Mouse (Mus musculus): ENCODE data around the gene Vps52. TPM values are rescaled to one million over a fixed set of nuclear protein-coding genes. Genes with fewer than 3 reads are reported as not detected.
A peak's percentile ranks its signal among the peaks of the same experiment; 100 is the strongest.
"Not testable (repeated sequence)": the region's sequence is repeated elsewhere in the genome, so short reads cannot be mapped to it uniquely, and the experiment has no call there.

Vps52 gene
- total and polyA plus RNA-seq, 3 experiments, result 34.3 to 73.6 (median 39.9) TPM

DNA sequence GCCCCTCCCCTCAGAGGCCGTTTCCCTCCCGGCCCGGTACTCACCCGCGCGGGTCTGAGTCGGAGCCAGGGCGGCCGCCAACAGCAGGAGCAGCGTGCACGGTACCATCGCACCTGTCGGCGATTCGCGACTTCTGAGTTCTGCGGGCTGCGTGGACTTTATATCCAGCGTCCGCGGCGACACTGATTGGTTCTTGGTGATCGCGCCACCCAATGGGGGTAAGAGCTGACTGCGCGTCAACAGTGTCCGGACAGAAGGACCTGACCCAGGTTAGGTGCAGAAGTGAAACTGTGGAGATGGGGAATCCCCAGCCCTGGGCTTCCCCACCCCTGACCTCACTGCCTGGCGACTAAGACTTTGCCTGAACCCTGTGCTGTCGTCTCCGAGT lies 44.5 kb downstream of the Vps52 start, which contains the start of gene H2-K1:
Gene H2-K1 (minus strand): TSS at position 198 of the 388 bp plus-strand sequence.
- peak; percentile 97 for DNase-seq (ENCODE audit: extremely low read depth)
- Histone ChIP-seq H3K4me1 (ENCODE audit: control insufficient read depth in 1 of 2, insufficient read depth in 2 of 2) (peaks cover 16 to 31% of the 10 kb centered on the region in 2 experiments), H3K9ac (ENCODE audit: insufficient read depth, low read depth) (peak within 1 kb of the TSS; percentile 100), H3K4me3 (replicated peaks in 1 of 3; ENCODE audit: low read depth in 2 of 3, low read length in 2 of 3, poor library complexity in 1 of 3) (peak within 1 kb of the TSS; percentile 66 to 99 (median 71)), H3K36me3 (replicated peaks in 1 of 2; ENCODE audit: control insufficient read depth in 1 of 2, insufficient read depth in 1 of 2, low read length in 1 of 2) (peaks cover 31 to 33% of the 10 kb centered on the region in 2 experiments), H3K79me2 (replicated peaks; ENCODE audit: control insufficient read depth, extremely low read depth, insufficient read depth, poor library complexity, severe bottlenecking) (peaks cover 23% of the 10 kb centered on the region), H3K27me3 (replicated peaks) (no peaks in the 10 kb centered on the region), H3K4me2 (ENCODE audit: insufficient read depth, low read depth, poor library complexity, severe bottlenecking) (peak within 1 kb of the TSS; percentile 74; the same call in 1 of the 2 replicates), H3K9me3 (replicated peaks; ENCODE audit: low read length) (no peaks in the 10 kb centered on the region), H3K27ac (ENCODE audit: insufficient read depth, low read depth) (peak within 1 kb of the TSS; percentile 69)
- in situ Hi-C loops (cut with MboI; ENCODE audit: low pct_ligation_motif_present, low pct_unique_long_range_greater_than_20kb, low sequenced_read_pairs) (loop anchor here (5.0 kb wide), 1 partner anchor 1262 kb away; the partner anchor contains the start of gene H2-D1), dilution Hi-C loops (cut with MboI; ENCODE audit: extremely low pct_ligation_motif_present, extremely low pct_unique_long_range_greater_than_20kb, low sequenced_read_pairs) (no loop called here)
- no peak for TF ChIP-seq JUN (IDR thresholded peaks at IDR 0.05; ENCODE audit: insufficient read depth, low read depth, low read length)
- TF ChIP-seq POLR2A (IDR thresholded peaks at IDR 0.05; ENCODE audit: low read depth, low read length), result peak; percentile 92
- no peak for TF ChIP-seq MAFK (IDR thresholded peaks at IDR 0.05; ENCODE audit: insufficient replicate concordance, low read length)
- peak; percentile 65 for TF ChIP-seq ETS1 (conservative IDR thresholded peaks at IDR 0.05; ENCODE audit: low read depth, low read length)
- no peak for TF ChIP-seq GABPA (IDR thresholded peaks at IDR 0.05; ENCODE audit: insufficient replicate concordance, low read depth, low read length)
- TF ChIP-seq MXI1 (IDR thresholded peaks at IDR 0.05; ENCODE audit: low read depth, low read length), result 0 out of 2 replicates have a peak, but pooled peaks have one; percentile 21
- TF ChIP-seq RAD21 (IDR thresholded peaks at IDR 0.05; ENCODE audit: low read depth, low read length), result no peak
- peak; percentile 91; the same call in 1 of the 2 replicates for TF ChIP-seq TBP (conservative IDR thresholded peaks at IDR 0.05; ENCODE audit: low read depth, low read length)
- TF ChIP-seq EP300 (IDR thresholded peaks at IDR 0.05; ENCODE audit: low read length), result 0 out of 2 replicates have a peak, but pooled peaks have one; percentile 28
- no peak for TF ChIP-seq ELF1 (IDR thresholded peaks at IDR 0.05; ENCODE audit: low read depth, low read length)
- TF ChIP-seq USF1 (IDR thresholded peaks at IDR 0.05; ENCODE audit: low read depth, low read length), result no peak
- no peak for TF ChIP-seq KAT2A (IDR thresholded peaks at IDR 0.05; ENCODE audit: insufficient replicate concordance, low read length)
- TF ChIP-seq BHLHE40 (IDR thresholded peaks at IDR 0.05; ENCODE audit: low read depth, low read length), result no peak
- TF ChIP-seq ZC3H11A (IDR thresholded peaks at IDR 0.05; ENCODE audit: low read depth, low read length), result no peak
- TF ChIP-seq CTCF (conservative IDR thresholded peaks at IDR 0.05 in 1 of 2, IDR thresholded peaks at IDR 0.05 in 1 of 2; ENCODE audit: low read depth in 2 of 2, low read length in 2 of 2), result no peak
- TF ChIP-seq NELFE (IDR thresholded peaks at IDR 0.05; ENCODE audit: low read depth, low read length), result peak; percentile 93
- TF ChIP-seq CHD2 (IDR thresholded peaks at IDR 0.05; ENCODE audit: low read length), result peak; percentile 96
- no peak for TF ChIP-seq MAX (IDR thresholded peaks at IDR 0.05; ENCODE audit: low read length)
- no peak; the same call in none of the 2 replicates for TF ChIP-seq SIN3A (IDR thresholded peaks at IDR 0.05; ENCODE audit: low read length)
- TF ChIP-seq HCFC1 (IDR thresholded peaks at IDR 0.05; ENCODE audit: low read depth, low read length), result no peak
- TF ChIP-seq JUND (conservative IDR thresholded peaks at IDR 0.05; ENCODE audit: low read depth, low read length), result no peak
- peak; percentile 59 for TF ChIP-seq TCF12 (IDR thresholded peaks at IDR 0.05; ENCODE audit: low read depth, low read length)
- peak; percentile 88 for TF ChIP-seq IRF4 (IDR thresholded peaks at IDR 0.05; ENCODE audit: low read depth, low read length)
- peak; percentile 93 for TF ChIP-seq ZMIZ1 (IDR thresholded peaks at IDR 0.05; ENCODE audit: low read depth, low read length)
- peak; percentile 21; the same call in 1 of the 2 replicates for TF ChIP-seq MYC (IDR thresholded peaks at IDR 0.05; ENCODE audit: low read depth, low read length)
- TF ChIP-seq CHD1 (IDR thresholded peaks at IDR 0.05; ENCODE audit: low read depth, low read length), result no peak
- no peak for TF ChIP-seq UBTF (IDR thresholded peaks at IDR 0.05; ENCODE audit: low read depth, low read length)
- TF ChIP-seq ZKSCAN1 (IDR thresholded peaks at IDR 0.05; ENCODE audit: borderline replicate concordance, low read depth, low read length), result no peak
- TF ChIP-seq NRF1 (IDR thresholded peaks at IDR 0.05; ENCODE audit: low read depth, low read length), result no peak

DNA sequence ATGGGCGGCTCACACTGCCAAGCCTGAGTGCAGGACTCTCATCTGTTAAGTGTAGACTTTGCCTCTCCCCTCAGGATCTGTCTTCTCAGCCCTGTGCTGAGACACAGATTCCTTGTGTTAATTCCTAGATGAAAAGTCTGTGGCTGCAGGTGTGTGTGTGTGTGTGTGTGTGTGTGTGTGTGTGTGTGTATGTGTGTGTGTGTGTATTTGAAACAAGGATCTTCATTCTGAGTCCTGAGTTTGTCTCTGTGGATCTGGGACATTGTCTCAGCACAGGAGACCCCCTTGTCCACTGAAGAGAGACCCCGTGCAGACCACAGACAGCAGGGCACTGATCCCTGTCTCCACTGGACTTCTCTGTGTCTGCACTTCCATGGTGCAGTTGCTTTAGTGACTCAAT lies 45.2 kb downstream of the Vps52 start:
- peak overlapping the region in 1 of 3 experiments; percentile 71 for H3K4me3 ChIP-seq (replicated peaks in 1 of 3; ENCODE audit: low read depth in 2 of 3, low read length in 2 of 3, poor library complexity in 1 of 3)
- peak overlapping the region; percentile 80; the same call in 1 of the 2 replicates for H3K9ac ChIP-seq (ENCODE audit: insufficient read depth, low read depth)
- DNase-seq (ENCODE audit: extremely low read depth); H3K27ac ChIP-seq (ENCODE audit: insufficient read depth, low read depth); H3K27me3 ChIP-seq (replicated peaks); dilution Hi-C loops (cut with MboI; ENCODE audit: extremely low pct_ligation_motif_present, extremely low pct_unique_long_range_greater_than_20kb, low sequenced_read_pairs); H3K9me3 ChIP-seq (replicated peaks; ENCODE audit: low read length): not testable (repeated sequence)
- H3K36me3 ChIP-seq (replicated peaks in 1 of 2; ENCODE audit: control insufficient read depth in 1 of 2, insufficient read depth in 1 of 2, low read length in 1 of 2), result peaks cover 25 to 29% of the 10 kb centered on the region in 2 experiments
- H3K79me2 ChIP-seq (replicated peaks; ENCODE audit: control insufficient read depth, extremely low read depth, insufficient read depth, poor library complexity, severe bottlenecking), result peaks cover 23% of the 10 kb centered on the region
- in situ Hi-C loops (cut with MboI; ENCODE audit: low pct_ligation_motif_present, low pct_unique_long_range_greater_than_20kb, low sequenced_read_pairs), result loop anchor here (5.0 kb wide), 1 partner anchor 1262 kb away; the partner anchor contains the start of gene H2-D1
- peaks cover 16 to 31% of the 10 kb centered on the region in 2 experiments for H3K4me1 ChIP-seq (ENCODE audit: control insufficient read depth in 1 of 2, insufficient read depth in 2 of 2)
- peak overlapping the region; percentile 74; the same call in 1 of the 2 replicates for H3K4me2 ChIP-seq (ENCODE audit: insufficient read depth, low read depth, poor library complexity, severe bottlenecking)

Measured in CH12.LX (cell line).